Mouse (Mus musculus) olfactory bulb, adult 2 months (tissue): Measurements from ENCODE around the gene Srr.

ENCODE experiments used
- CTCF ChIP-seq: fragments of 200-500 bp; IDR thresholded peaks from 2 replicates; pipeline ENCODE4 v1.5.1; 2012; ENCODE audit warnings: low read depth, mild to moderate bottlenecking, low read length, moderate library complexity; ENCODE audit not compliant: insufficient read depth
- POLR2A ChIP-seq: fragments of 200-500 bp; IDR thresholded peaks from 2 replicates; pipeline ENCODE4 v1.6.1; 2012; ENCODE audit warnings: mild to moderate bottlenecking, low read depth, low read length, moderate library complexity; ENCODE audit not compliant: insufficient read depth

DNA sequence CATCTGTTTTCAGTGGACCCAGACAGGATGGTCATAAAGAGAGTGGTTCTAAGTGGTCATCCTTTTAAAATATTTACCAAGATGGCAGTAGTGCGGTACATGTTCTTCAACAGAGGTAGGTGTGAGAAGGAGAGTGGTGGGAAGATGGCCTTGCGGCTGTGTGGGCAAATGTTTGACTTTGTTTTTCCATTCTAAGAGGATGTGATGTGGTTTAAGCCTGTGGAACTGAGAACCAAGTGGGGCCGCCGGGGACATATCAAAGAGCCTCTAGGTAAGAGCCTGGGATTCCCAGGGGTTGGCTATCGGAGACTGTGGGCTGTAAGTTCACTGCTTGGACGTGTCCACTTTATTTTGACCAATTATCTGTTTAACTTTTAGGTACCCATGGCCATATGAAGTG is 17.9 kb downstream of the Srr start:
- no peak for TF ChIP-seq CTCF
- no peak for TF ChIP-seq POLR2A
